Mouse (Mus musculus) limb, embryonic 14.5 days (tissue): Measurements from ENCODE around the gene Acta2. TPM values are rescaled to one million over a fixed set of nuclear protein-coding genes. Genes with fewer than 3 reads are reported as not detected.

Experiments used
- ATAC-seq: fragments of 200-750 bp; cut with Nextera tagmentation; 2 replicates; pipeline ENCODE4 v1.8.0; 2017; ENCODE audit warnings: low read depth, moderate number of reproducible peaks, moderate TSS enrichment; ENCODE audit not compliant: low FRiP score
- DNase-seq: peaks from one replicate; pipeline ENCODE4 v3.0.0-alpha.2; 2015; ENCODE audit warnings: low spot score
- H3K27ac ChIP-seq: fragments of 300-500 bp; sonication (generic); replicated peaks from 2 replicates; pipeline ENCODE4 v1.5.1; 2014; ENCODE audit warnings: low read depth, mild to moderate bottlenecking, low read length, moderate library complexity, mixed read lengths
- H3K27me3 ChIP-seq: fragments of 300-500 bp; sonication (generic); 2 replicates; pipeline ENCODE4 v1.6.1; 2014; ENCODE audit warnings: low read length, mixed read lengths; ENCODE audit not compliant: control insufficient read depth, insufficient read depth
- H3K36me3 ChIP-seq: fragments of 300-500 bp; sonication (generic); 2 replicates; pipeline ENCODE4 v1.6.1; 2014; ENCODE audit warnings: mild to moderate bottlenecking, low read length, moderate library complexity, mixed read lengths; ENCODE audit not compliant: control insufficient read depth, insufficient read depth
- H3K4me1 ChIP-seq: fragments of 300-500 bp; sonication (generic); 2 replicates; pipeline ENCODE4 v1.6.1; 2014; ENCODE audit warnings: antibody characterized with exemption, low read length, mixed read lengths; ENCODE audit not compliant: control insufficient read depth, insufficient read depth
- H3K4me2 ChIP-seq: fragments of 300-500 bp; sonication (generic); replicated peaks from 2 replicates; pipeline ENCODE4 v1.6.1; 2014; ENCODE audit warnings: low read depth, mild to moderate bottlenecking, low read length, moderate library complexity; ENCODE audit not compliant: severe bottlenecking
- H3K4me3 ChIP-seq: fragments of 300-500 bp; sonication (generic); replicated peaks from 2 replicates; pipeline ENCODE4 v1.5.1; 2014; ENCODE audit warnings: low read length
- H3K9ac ChIP-seq: fragments of 300-500 bp; sonication (generic); 2 replicates; pipeline ENCODE4 v1.6.1; 2014; ENCODE audit warnings: mild to moderate bottlenecking, low read depth, low read length, moderate library complexity; ENCODE audit not compliant: severe bottlenecking
- H3K9me3 ChIP-seq: fragments of 300-500 bp; sonication (generic); 2 replicates; pipeline ENCODE4 v1.6.1; 2016; ENCODE audit warnings: low read length; ENCODE audit not compliant: control insufficient read depth
- POLR2A ChIP-seq: fragments of 200-500 bp; IDR thresholded peaks from 2 replicates; pipeline ENCODE4 v1.8.0; 2012; ENCODE audit warnings: inconsistent platforms, mild to moderate bottlenecking, moderate library complexity, borderline replicate concordance; ENCODE audit not compliant: insufficient read depth, insufficient read length; ENCODE audit errors: extremely low read depth
- WGBS: fragments of 180-500 bp; shearing (Covaris S2); extraction: QIAGEN DNeasy Blood & Tissue Kit; methylation state at CpG from one replicate; pipeline ENCODE4 v1.1.7; 2014; 5-methylcytosine and 5-hydroxymethylcytosine counted together
- polyA plus RNA-seq, 2 experiments: library from polyadenylated mRNA; depleted of rRNA in 1 of 2; stranded (reverse) in 1 of 2; unstranded in 1 of 2; fragments of >200 nt; fragmentation: Nextera tagmentation in 1 of 2; extraction: Ambion mirVana in 1 of 2; gene quantifications; 2 replicates each; pipeline versions ENCODE4 v1.2.1 to v1.2.3; 2012 to 2014

Acta2 gene
- polyA plus RNA-seq (2012; rRNA removed) (289 and 290 TPM in 2 replicates), polyA plus RNA-seq (2014; fragmentation: Nextera tagmentation; extraction: Ambion mirVana) (241 and 313 TPM in 2 replicates)

DNA sequence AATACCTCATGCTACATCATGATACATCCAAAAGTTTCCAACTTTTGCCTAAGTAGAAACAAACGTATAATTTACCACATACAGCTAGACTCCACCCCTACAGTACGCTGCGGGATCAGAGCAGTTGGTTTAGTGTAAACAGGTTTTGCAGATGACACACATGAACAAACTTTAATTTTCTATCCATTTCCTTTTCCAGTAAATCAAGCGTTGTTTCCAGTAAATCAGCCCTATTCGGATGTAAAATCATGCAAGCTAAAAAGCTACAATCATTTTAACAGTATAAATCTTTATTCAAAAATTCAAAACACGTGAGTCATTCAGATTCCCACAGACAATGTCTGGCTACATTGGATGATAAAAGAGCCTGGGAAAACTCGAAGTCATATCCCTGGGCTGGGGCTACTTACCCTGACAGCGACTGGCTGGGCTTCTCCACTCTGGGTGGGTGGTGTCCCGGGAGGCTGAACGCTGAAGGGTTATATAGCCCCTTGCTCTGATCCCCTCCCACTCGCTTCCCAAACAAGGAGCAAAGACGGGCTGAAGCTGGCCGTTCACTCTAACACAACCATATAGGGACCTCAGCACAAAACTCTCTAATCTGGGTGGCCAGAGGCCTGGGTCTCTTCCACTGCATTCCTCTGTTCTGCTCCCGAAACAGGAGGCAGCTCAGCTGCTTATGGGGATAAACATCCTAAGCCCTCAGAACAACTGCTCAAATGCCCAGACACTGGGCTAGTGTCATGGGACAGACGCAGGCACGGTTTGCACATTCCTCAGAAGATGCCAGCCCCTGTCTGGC is at the start of gene Acta2:
TSS of gene Acta2 (minus strand) at position 711 of the 802 bp plus-strand sequence.
- TF ChIP-seq POLR2A: no peak
- Histone ChIP-seq H3K27ac (no peak within 1 kb of the TSS), H3K36me3 (no peaks in the 10 kb centered on the region), H3K4me3 (peak within 1 kb of the TSS; percentile 4), H3K9me3 (no peaks in the 10 kb centered on the region), H3K27me3 (no peaks in the 10 kb centered on the region), H3K4me2 (no peak within 1 kb of the TSS; the same call in 1 of the 2 replicates), H3K9ac (no peak within 1 kb of the TSS), H3K4me1 (peaks cover 4% of the 10 kb centered on the region; the same call in 1 of the 2 replicates)
- ATAC-seq (peak; percentile 90), DNase-seq (peak; percentile 62)
- 24% methylated on average over 16 of the region's 16 CpGs for WGBS

- Histone ChIP-seq H3K4me2 (no peak overlapping the region), H3K4me1 (no peaks in the 10 kb centered on the region), H3K9ac (no peak overlapping the region), H3K27me3 (no peaks in the 10 kb centered on the region), H3K4me3 (no peak overlapping the region), H3K9me3 (no peaks in the 10 kb centered on the region), H3K36me3 (no peaks in the 10 kb centered on the region), H3K27ac (no peak overlapping the region)
- TF ChIP-seq POLR2A: no peak
- DNase-seq: no peak
- ATAC-seq: no peak
These were observed 49.5 kb upstream of the Acta2 start for GRCm38 (mm10) chr19:34304917-34305316.

DNA sequence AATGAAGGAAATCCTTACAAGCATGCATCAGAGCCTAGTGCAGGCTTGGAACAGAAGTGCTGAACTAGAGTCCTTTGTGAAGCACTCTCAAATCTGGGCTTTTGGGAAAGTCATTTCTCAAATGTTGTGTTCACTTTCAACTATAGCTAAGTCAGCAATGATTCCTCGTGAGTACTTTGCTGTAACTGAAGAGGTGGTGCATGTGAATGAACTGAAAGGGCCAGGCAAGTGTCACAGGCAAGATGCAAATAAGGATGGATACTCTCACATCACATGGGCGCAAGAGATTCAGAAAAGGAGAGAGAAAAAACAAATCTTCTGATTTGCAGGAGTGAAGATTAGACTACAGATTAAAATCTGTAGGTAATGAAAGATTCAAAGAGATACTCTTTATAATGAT is 45.0 kb upstream of the Acta2 start:
- 78% methylated on average over 2 of the region's 2 CpGs for WGBS
- no peaks in the 10 kb centered on the region for H3K27me3 ChIP-seq
- TF ChIP-seq POLR2A: no peak
- H3K36me3 ChIP-seq: no peaks in the 10 kb centered on the region
- no peaks in the 10 kb centered on the region for H3K4me1 ChIP-seq
- no peak overlapping the region for H3K27ac ChIP-seq
- H3K4me2 ChIP-seq: no peak overlapping the region
- no peak overlapping the region for H3K4me3 ChIP-seq
- no peaks in the 10 kb centered on the region for H3K9me3 ChIP-seq
- no peak overlapping the region for H3K9ac ChIP-seq
- DNase-seq: no peak
- no peak for ATAC-seq

GRCm38 (mm10) chr19:34299229-34299628 is 43.8 kb upstream of the Acta2 start:
- TF ChIP-seq POLR2A: no peak
- no peak for DNase-seq
- no peak for ATAC-seq
- H3K4me2 ChIP-seq: no peak overlapping the region
- H3K4me1 ChIP-seq: no peaks in the 10 kb centered on the region
- H3K27me3 ChIP-seq: no peaks in the 10 kb centered on the region
- no peak overlapping the region for H3K27ac ChIP-seq
- H3K36me3 ChIP-seq: no peaks in the 10 kb centered on the region
- H3K9me3 ChIP-seq: no peaks in the 10 kb centered on the region
- 78% methylated on average over 4 of the region's 4 CpGs for WGBS
- no peak overlapping the region for H3K4me3 ChIP-seq
- H3K9ac ChIP-seq: no peak overlapping the region

GRCm38 (mm10) chr19:34298531-34298930 is 43.1 kb upstream of the Acta2 start:
- no peak overlapping the region for H3K9ac ChIP-seq
- H3K4me2 ChIP-seq: no peak overlapping the region
- no peak overlapping the region for H3K27ac ChIP-seq
- WGBS: 56% methylated on average over 1 of the region's 1 CpGs
- no peaks in the 10 kb centered on the region for H3K9me3 ChIP-seq
- H3K4me1 ChIP-seq: no peaks in the 10 kb centered on the region
- no peak overlapping the region for H3K4me3 ChIP-seq
- TF ChIP-seq POLR2A: no peak
- H3K27me3 ChIP-seq: no peaks in the 10 kb centered on the region
- ATAC-seq (no peak), DNase-seq (no peak)
- H3K36me3 ChIP-seq: no peaks in the 10 kb centered on the region
